In the genomic region with DNA sequence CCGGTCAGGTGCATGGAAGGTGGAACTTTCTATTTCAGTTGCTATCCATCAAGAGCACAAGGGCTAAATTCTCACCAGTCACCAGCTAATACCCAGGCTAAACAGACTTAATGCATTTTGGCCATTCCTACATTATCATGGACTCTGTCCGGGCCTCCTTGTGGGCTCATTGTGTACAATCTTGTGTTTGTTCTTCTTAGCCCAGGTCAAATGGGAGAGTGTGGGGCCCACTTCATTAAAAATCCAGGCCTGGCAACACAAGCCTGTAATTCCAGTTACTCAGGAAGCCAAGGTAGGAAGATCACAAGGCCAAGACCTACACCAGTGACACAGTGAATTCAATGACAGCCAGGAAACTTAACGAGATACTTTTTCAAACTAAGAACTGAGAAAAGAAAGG, we compare ENCODE assay signal across 23 mouse cellular contexts. TPM values are rescaled to one million over a fixed set of nuclear protein-coding genes. Genes with fewer than 3 reads are reported as not detected.
"Had no signal": no experiment of that assay in that cellular context is flagged by ENCODE, and none has a peak within 500 bp of the region (broad histone marks: within the 10 kb centered on the region; RNA-seq: fewer than 3 reads in every experiment).

No protein-coding gene starts in this region.

- DNase-seq: kidney, adult 2 months; kidney, postnatal 10 days; kidney, postnatal 4 days; left cerebral cortex, postnatal 4 days; liver, postnatal 0 days; lung, embryonic 14.5 days; lung, postnatal 10 days; lung, postnatal 4 days; midbrain, embryonic 14.5 days; thymus, postnatal 25 days had no signal

- H3K36me3 ChIP-seq: limb, embryonic 12.5 days; limb, embryonic 15.5 days had no signal

- H3K27ac ChIP-seq: limb, embryonic 12.5 days; limb, embryonic 15.5 days; liver, embryonic 14.5 days had no signal

- H3K9me3 ChIP-seq: limb, embryonic 12.5 days; limb, embryonic 15.5 days had no signal

- H3K4me3 ChIP-seq: limb, embryonic 12.5 days; limb, embryonic 15.5 days had no signal

- H3K27me3 ChIP-seq: limb, embryonic 15.5 days had no signal

- H3K4me1 ChIP-seq: limb, embryonic 12.5 days; limb, embryonic 15.5 days had no signal

- H3K9ac ChIP-seq: limb, embryonic 12.5 days; limb, embryonic 15.5 days; liver, embryonic 14.5 days; liver, postnatal 0 days; lung, embryonic 14.5 days had no signal

- ATAC-seq: liver, postnatal 0 days had no signal

- H3K4me2 ChIP-seq: limb, embryonic 12.5 days; limb, embryonic 15.5 days; liver, embryonic 11.5 days; lung, embryonic 14.5 days; midbrain, embryonic 11.5 days had no signal

RNA-seq across cellular contexts. Expression of gene Gm17604, which starts 33.4 kb away (rescaled TPM):
- polyA plus RNA-seq: intestine, embryonic 14.5 days; kidney, adult 2 months; kidney, embryonic 14.5 days; limb, embryonic 12.5 days; limb, embryonic 15.5 days; liver, embryonic 11.5 days; liver, embryonic 14.5 days; liver, postnatal 0 days; lung, embryonic 14.5 days; midbrain, embryonic 11.5 days; midbrain, embryonic 14.5 days; midbrain, postnatal 0 days; neural tube, embryonic 11.5 days; neural tube, embryonic 14.5 days; small intestine, adult 2 months; spleen, adult 2 months; thymus, postnatal 0 days had no signal
